Mouse (Mus musculus): ENCODE measurements around the gene Tbx4. TPM values are rescaled to one million over a fixed set of nuclear protein-coding genes. Genes with fewer than 3 reads are reported as not detected.

Gene Tbx4
- total and polyA plus RNA-seq, 3 experiments = 0.55 TPM; not detected in 2

DNA sequence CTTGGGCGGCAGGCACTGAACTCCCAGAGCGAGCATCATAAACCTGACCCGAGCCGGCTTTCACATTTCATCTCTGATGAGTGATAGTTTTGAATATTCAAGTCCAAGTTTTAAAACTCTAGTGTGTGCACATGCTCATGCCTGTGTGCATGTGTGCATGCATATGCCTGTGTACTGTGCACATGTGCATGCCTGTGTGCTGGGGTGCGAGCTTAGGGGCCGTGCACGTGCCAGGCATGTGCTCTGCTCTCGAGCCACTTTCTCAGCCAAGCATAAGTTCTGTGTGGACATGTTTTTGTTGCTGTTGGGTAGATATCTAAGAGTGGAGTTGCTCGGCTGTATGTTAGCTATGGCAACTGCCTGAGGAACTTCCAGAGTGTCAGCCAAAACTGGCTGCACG lies 62.5 kb downstream of the Tbx4 start:
- WGBS = 71% methylated on average over 10 of the region's 10 CpGs
- intact Hi-C loops (cut with DNase I) = no loop called here
- no peaks in the 10 kb centered on the region for H3K79me2 ChIP-seq (replicated peaks; ENCODE audit: control insufficient read depth, insufficient read depth, low read length)
- TF ChIP-seq CTCF (IDR thresholded peaks at IDR 0.05) (no peak), EP300 (IDR thresholded peaks at IDR 0.05; ENCODE audit: insufficient read depth, low read depth, low read length) (no peak), POLR2A (IDR thresholded peaks at IDR 0.05; ENCODE audit: insufficient read depth, low read depth, low read length) (no peak)
- no peak for DNase-seq
- no peaks in the 10 kb centered on the region for H3K36me3 ChIP-seq (ENCODE audit: control insufficient read depth, insufficient read depth, low read length)
- no peak overlapping the region for H3K4me3 ChIP-seq
- no peaks in the 10 kb centered on the region for H3K4me1 ChIP-seq (ENCODE audit: control insufficient read depth, insufficient read depth, low read length)
- H3K9ac ChIP-seq (ENCODE audit: low read depth, low read length) = no peak overlapping the region
- H3K27me3 ChIP-seq (ENCODE audit: control insufficient read depth, insufficient read depth, low read length) = no peaks in the 10 kb centered on the region
- H3K27ac ChIP-seq = no peak overlapping the region

DNA sequence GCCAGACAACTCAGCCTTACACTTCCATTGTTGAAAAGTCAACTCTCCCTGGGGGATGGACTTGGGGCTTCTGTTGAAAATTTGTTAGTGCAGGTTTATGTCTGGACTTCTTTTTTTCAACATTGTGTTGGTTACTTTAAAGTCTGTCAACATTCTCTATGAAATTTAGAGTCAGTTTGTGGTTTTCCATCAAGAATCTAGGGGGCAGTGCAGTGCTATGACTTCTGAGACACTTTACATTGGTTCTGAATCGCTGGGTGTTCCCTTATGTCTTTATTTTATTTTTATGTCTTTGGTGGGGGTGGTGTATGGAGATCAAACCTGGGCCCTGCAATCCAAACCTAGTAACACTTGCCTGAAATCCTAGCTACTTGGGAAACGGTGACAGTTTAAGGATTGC lies 63.5 kb downstream of the Tbx4 start:
- H3K4me1 ChIP-seq (ENCODE audit: control insufficient read depth, insufficient read depth, low read length) = no peaks in the 10 kb centered on the region
- TF ChIP-seq CTCF (IDR thresholded peaks at IDR 0.05) = no peak
- TF ChIP-seq EP300 (IDR thresholded peaks at IDR 0.05; ENCODE audit: insufficient read depth, low read depth, low read length) = no peak
- TF ChIP-seq POLR2A (IDR thresholded peaks at IDR 0.05; ENCODE audit: insufficient read depth, low read depth, low read length) = no peak
- H3K27me3 ChIP-seq (ENCODE audit: control insufficient read depth, insufficient read depth, low read length) = no peaks in the 10 kb centered on the region
- 84% methylated on average over 2 of the region's 2 CpGs for WGBS
- H3K36me3 ChIP-seq (ENCODE audit: control insufficient read depth, insufficient read depth, low read length) = no peaks in the 10 kb centered on the region
- intact Hi-C loops (cut with DNase I) = no loop called here
- no peak overlapping the region for H3K9ac ChIP-seq (ENCODE audit: low read depth, low read length)
- H3K27ac ChIP-seq = no peak overlapping the region
- DNase-seq = no peak
- no peak overlapping the region for H3K4me3 ChIP-seq
- H3K79me2 ChIP-seq (replicated peaks; ENCODE audit: control insufficient read depth, insufficient read depth, low read length) = no peaks in the 10 kb centered on the region

DNA sequence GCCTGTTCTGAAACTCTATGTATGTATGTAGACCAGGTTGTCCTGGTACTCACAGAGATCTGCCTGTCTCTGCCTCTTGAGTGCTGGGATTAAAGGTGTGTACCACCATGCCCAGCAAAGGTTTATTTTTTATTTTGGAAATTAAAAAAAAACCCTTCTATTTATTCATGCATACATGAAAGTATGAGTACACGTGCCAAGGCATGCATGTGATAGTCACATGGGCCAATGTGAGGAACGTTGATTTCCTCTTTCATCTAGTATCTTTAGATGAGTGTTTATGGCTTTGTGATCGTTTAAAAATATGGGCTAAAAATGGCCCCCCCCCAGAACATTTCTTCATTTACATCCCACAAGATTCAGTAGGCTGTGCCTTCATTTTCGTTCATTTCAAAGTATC lies 66.3 kb downstream of the Tbx4 start:
- no peak for DNase-seq
- Histone ChIP-seq H3K36me3 (ENCODE audit: control insufficient read depth, insufficient read depth, low read length) (no peaks in the 10 kb centered on the region), H3K27ac (no peak overlapping the region), H3K79me2 (replicated peaks; ENCODE audit: control insufficient read depth, insufficient read depth, low read length) (no peaks in the 10 kb centered on the region), H3K4me1 (ENCODE audit: control insufficient read depth, insufficient read depth, low read length) (no peaks in the 10 kb centered on the region), H3K27me3 (ENCODE audit: control insufficient read depth, insufficient read depth, low read length) (no peaks in the 10 kb centered on the region), H3K4me3 (no peak overlapping the region), H3K9ac (ENCODE audit: low read depth, low read length) (no peak overlapping the region)
- intact Hi-C loops (cut with DNase I) = no loop called here
- TF ChIP-seq POLR2A (IDR thresholded peaks at IDR 0.05; ENCODE audit: insufficient read depth, low read depth, low read length) (no peak), CTCF (IDR thresholded peaks at IDR 0.05) (no peak), EP300 (IDR thresholded peaks at IDR 0.05; ENCODE audit: insufficient read depth, low read depth, low read length) (no peak)
- WGBS = 79% methylated on average over 4 of the region's 4 CpGs

DNA sequence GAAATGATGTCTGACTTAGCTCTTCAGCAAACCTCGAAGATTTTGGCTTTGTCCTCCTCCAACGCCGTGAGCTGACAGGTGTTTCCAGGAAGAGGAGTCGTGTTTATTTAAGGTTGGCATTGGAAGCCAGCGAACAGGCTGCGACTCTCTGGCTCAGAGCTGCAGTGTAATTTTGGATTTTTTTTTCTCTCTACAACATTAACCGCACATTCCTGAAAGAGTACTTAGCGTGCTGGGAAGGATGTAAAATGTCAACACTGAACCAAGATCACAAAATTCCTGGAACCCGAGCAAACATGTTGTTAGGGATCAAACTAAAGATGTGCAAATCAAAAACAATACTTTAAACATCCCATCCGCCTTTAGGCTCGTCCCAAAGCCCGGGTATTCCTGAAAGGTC lies 69.4 kb downstream of the Tbx4 start:
- no peak overlapping the region for H3K9ac ChIP-seq (ENCODE audit: low read depth, low read length)
- H3K79me2 ChIP-seq (replicated peaks; ENCODE audit: control insufficient read depth, insufficient read depth, low read length) = no peaks in the 10 kb centered on the region
- H3K27me3 ChIP-seq (ENCODE audit: control insufficient read depth, insufficient read depth, low read length) = no peaks in the 10 kb centered on the region
- no peak overlapping the region for H3K4me3 ChIP-seq
- no peak for TF ChIP-seq EP300 (IDR thresholded peaks at IDR 0.05; ENCODE audit: insufficient read depth, low read depth, low read length)
- no peak for TF ChIP-seq CTCF (IDR thresholded peaks at IDR 0.05)
- TF ChIP-seq POLR2A (IDR thresholded peaks at IDR 0.05; ENCODE audit: insufficient read depth, low read depth, low read length) = no peak
- no peaks in the 10 kb centered on the region for H3K36me3 ChIP-seq (ENCODE audit: control insufficient read depth, insufficient read depth, low read length)
- no peak for DNase-seq
- no peak overlapping the region for H3K27ac ChIP-seq
- intact Hi-C loops (cut with DNase I) = no loop called here
- WGBS = 48% methylated on average over 12 of the region's 12 CpGs
- no peaks in the 10 kb centered on the region for H3K4me1 ChIP-seq (ENCODE audit: control insufficient read depth, insufficient read depth, low read length)

DNA sequence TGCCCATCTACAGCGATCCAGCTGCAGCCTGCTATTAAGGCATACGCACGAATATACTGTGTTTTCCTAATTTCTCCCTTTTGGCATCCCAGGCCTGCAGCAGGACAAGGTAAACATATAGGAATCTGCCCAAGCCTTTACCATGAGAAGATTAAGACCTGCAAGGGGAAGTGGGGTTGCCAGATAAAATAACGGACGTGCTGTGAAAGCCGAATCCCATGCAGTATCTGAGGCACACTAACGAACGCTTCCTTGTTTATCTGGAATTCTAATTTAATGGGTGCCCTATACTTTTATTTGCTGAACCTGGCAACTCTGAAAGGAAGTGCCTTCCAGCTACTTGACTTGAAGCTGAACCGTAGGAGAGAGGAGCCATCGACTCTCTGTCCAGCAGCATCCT lies 70.2 kb downstream of the Tbx4 start:
- TF ChIP-seq CTCF (IDR thresholded peaks at IDR 0.05) (no peak), POLR2A (IDR thresholded peaks at IDR 0.05; ENCODE audit: insufficient read depth, low read depth, low read length) (no peak), EP300 (IDR thresholded peaks at IDR 0.05; ENCODE audit: insufficient read depth, low read depth, low read length) (no peak)
- no peaks in the 10 kb centered on the region for H3K79me2 ChIP-seq (replicated peaks; ENCODE audit: control insufficient read depth, insufficient read depth, low read length)
- intact Hi-C loops (cut with DNase I) = no loop called here
- H3K4me1 ChIP-seq (ENCODE audit: control insufficient read depth, insufficient read depth, low read length) = no peaks in the 10 kb centered on the region
- H3K4me3 ChIP-seq = no peak overlapping the region
- H3K36me3 ChIP-seq (ENCODE audit: control insufficient read depth, insufficient read depth, low read length) = no peaks in the 10 kb centered on the region
- no peaks in the 10 kb centered on the region for H3K27me3 ChIP-seq (ENCODE audit: control insufficient read depth, insufficient read depth, low read length)
- no peak overlapping the region for H3K9ac ChIP-seq (ENCODE audit: low read depth, low read length)
- WGBS = 56% methylated on average over 10 of the region's 10 CpGs
- no peak for DNase-seq
- H3K27ac ChIP-seq = no peak overlapping the region

DNA sequence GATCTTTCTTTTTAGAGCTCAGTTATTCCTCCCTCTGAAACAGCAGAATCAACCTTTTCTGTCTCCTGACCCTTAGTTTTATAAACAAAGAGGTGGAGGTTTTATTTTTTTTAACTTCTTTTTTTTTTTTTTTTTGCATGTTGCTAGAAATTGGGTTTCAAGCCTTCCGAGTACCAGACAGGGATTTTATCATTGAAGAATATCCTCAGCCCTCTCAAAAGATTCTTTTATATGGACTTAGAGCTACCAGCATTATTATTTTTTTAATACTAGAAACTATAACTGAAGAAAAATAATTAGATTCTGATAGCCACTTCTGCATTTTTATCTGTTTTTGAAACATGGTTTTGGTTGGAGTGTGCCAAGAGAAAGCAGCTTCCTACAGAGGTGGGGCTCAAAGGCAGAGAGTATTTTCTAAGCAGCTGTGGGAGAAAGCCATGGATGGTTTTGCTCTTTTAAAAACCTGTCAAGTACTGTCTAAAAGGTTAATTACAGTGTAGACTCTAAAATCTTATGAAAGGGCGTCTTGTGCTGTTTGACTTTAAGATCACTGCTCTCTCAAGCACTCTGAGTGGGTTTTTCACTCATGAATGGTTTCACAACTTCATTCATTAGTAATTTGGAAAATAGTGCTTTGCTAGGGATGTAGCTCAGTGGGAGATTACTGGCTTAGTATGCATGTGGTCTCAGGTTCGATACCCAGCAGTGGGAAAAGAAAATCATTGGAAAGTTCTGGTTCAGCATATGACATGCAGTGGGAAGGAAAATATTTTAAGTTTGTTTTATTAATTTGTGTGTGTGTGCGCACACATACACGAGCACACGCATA lies 70.9 kb downstream of the Tbx4 start:
- 88% methylated on average over 6 of the region's 6 CpGs for WGBS
- DNase-seq = no peak
- intact Hi-C loops (cut with DNase I) = no loop called here
- TF ChIP-seq EP300 (IDR thresholded peaks at IDR 0.05; ENCODE audit: insufficient read depth, low read depth, low read length) = no peak
- no peak for TF ChIP-seq POLR2A (IDR thresholded peaks at IDR 0.05; ENCODE audit: insufficient read depth, low read depth, low read length)
- no peak for TF ChIP-seq CTCF (IDR thresholded peaks at IDR 0.05)
- H3K27ac ChIP-seq = no peak overlapping the region
- no peaks in the 10 kb centered on the region for H3K36me3 ChIP-seq (ENCODE audit: control insufficient read depth, insufficient read depth, low read length)
- no peaks in the 10 kb centered on the region for H3K27me3 ChIP-seq (ENCODE audit: control insufficient read depth, insufficient read depth, low read length)
- no peak overlapping the region for H3K9ac ChIP-seq (ENCODE audit: low read depth, low read length)
- H3K4me3 ChIP-seq = no peak overlapping the region
- H3K4me1 ChIP-seq (ENCODE audit: control insufficient read depth, insufficient read depth, low read length) = no peaks in the 10 kb centered on the region
- H3K79me2 ChIP-seq (replicated peaks; ENCODE audit: control insufficient read depth, insufficient read depth, low read length) = no peaks in the 10 kb centered on the region

All from heart, adult 2 months (tissue).